Mouse (Mus musculus): ENCODE results near the gene Sfxn1. TPM values are rescaled to one million over a fixed set of nuclear protein-coding genes. Genes with fewer than 3 reads are reported as not detected.
A peak's percentile ranks its signal among the peaks of the same experiment; 100 is the strongest.

The Sfxn1 gene
- total and polyA plus RNA-seq, 2 experiments from 2014 or later: 81.8 to 137 TPM

DNA sequence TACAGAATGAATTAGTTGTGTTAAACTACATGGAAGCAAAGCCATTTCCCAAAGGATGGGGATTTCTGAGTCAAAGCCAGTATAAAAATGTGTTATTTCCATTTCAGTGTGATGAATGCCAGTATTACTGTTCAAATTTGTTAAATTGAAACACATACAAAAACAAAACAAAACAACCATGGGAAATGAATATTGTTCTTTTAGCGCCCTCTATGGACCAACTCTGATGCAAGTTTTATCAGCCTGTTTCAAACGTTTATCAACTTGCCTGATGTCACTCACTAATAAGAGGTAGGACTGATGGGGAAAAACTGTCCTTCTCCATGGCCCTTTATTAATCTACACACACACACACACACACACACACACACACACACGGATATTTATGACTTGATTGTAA, 8.4 kb upstream of the Sfxn1 start:
- H3K27ac ChIP-seq (ENCODE audit: low read depth, low read length): no peak overlapping the region
- 2% methylated on average over 3 of the region's 3 CpGs for WGBS

DNA sequence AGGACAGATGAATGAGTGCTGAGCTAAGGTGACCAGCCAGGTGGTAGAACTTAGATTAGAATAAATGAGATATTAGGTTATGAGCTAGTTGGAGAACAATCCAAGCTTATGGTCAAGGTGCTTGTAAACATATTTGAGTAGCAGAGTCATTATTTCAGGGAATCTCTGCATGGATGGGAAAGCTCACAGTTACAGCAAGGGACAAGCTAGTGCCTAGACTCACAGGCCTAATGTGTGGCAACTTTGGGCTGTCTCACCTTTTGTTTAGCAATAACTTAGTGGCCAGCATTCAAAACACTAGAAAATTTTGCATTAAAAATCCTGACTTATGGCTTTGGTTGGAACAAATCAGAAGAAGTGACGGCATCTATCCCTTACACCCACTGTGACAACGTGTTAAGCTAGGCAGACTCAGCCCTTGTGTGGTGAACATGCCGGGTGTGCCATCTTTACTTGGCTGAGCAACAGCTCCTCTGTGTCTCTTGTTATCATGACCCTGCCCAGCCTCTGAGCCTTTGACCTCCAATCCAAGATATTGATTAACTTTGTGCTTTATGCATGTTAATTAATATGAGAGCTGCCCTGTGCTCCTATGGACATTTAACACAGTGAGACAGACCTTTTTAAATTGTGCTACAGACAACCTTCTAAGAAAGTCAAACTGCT, 5.5 kb upstream of the Sfxn1 start:
- H3K4me2 ChIP-seq (ENCODE audit: low read depth, low read length, poor library complexity, severe bottlenecking): no peak overlapping the region
- H3K4me1 ChIP-seq (ENCODE audit: insufficient read depth, low read length): no peaks in the 10 kb centered on the region
- H3K27me3 ChIP-seq (ENCODE audit: insufficient read depth, low read length): no peaks in the 10 kb centered on the region
- no peaks in the 10 kb centered on the region for H3K9me3 ChIP-seq (ENCODE audit: low read length)
- H3K9ac ChIP-seq (replicated peaks; ENCODE audit: low read length, poor library complexity, severe bottlenecking): no peak overlapping the region
- no peak for TF ChIP-seq CTCF (IDR thresholded peaks at IDR 0.05)
- H3K27ac ChIP-seq (ENCODE audit: low read depth, low read length): no peak overlapping the region
- no peaks in the 10 kb centered on the region for H3K36me3 ChIP-seq (ENCODE audit: insufficient read depth, low read length)
- WGBS: 90% methylated on average over 3 of the region's 3 CpGs
- DNase-seq (ENCODE audit: low spot score): no peak
- no peak overlapping the region for H3K4me3 ChIP-seq (ENCODE audit: low read depth, low read length)
- no peak for ATAC-seq (ENCODE audit: low FRiP score)

More for the DNA sequence above, 8.4 kb upstream of the Sfxn1 start:
- Histone ChIP-seq H3K9me3 (ENCODE audit: low read length) (no peaks in the 10 kb centered on the region), H3K9ac (replicated peaks; ENCODE audit: low read length, poor library complexity, severe bottlenecking) (no peak overlapping the region), H3K36me3 (ENCODE audit: insufficient read depth, low read length) (no peaks in the 10 kb centered on the region), H3K27me3 (ENCODE audit: insufficient read depth, low read length) (no peaks in the 10 kb centered on the region), H3K4me3 (ENCODE audit: low read depth, low read length) (no peak overlapping the region), H3K4me2 (ENCODE audit: low read depth, low read length, poor library complexity, severe bottlenecking) (no peak overlapping the region), H3K4me1 (ENCODE audit: insufficient read depth, low read length) (no peaks in the 10 kb centered on the region)
- TF ChIP-seq CTCF (IDR thresholded peaks at IDR 0.05): peak; percentile 83
- DNase-seq (ENCODE audit: low spot score) (peak; percentile 75), ATAC-seq (ENCODE audit: low FRiP score) (no peak)

DNA sequence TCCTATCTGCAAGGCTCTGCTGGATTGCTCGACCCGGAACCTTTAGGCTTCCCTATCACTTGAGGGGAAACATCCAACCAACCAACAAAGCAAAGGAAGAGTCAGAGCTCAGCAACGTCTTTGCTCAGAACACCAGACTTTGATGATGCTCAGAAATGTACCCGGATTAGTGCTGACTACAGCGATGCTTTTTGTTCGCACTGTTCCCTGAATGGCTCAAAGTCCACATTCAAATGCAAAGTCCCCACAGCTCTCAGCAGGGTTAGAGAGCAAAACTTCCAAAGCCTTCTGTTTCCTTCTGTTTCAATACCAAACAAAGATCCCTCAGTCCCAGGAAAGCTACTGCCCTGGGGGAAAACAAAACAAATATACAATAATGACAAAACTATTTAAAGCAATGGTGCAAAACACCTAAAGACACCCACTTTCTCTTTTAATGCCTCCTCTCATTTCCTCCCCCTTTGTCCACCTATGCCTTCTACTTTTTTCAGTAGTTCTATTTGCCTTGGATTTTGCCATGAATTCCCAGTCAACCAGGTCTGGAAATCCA, 4.0 kb upstream of the Sfxn1 start:
- Histone ChIP-seq H3K4me2 (ENCODE audit: low read depth, low read length, poor library complexity, severe bottlenecking) (no peak overlapping the region), H3K4me3 (ENCODE audit: low read depth, low read length) (no peak overlapping the region), H3K9ac (replicated peaks; ENCODE audit: low read length, poor library complexity, severe bottlenecking) (no peak overlapping the region), H3K27ac (ENCODE audit: low read depth, low read length) (no peak overlapping the region), H3K9me3 (ENCODE audit: low read length) (no peaks in the 10 kb centered on the region), H3K4me1 (ENCODE audit: insufficient read depth, low read length) (0 out of 2 replicates have a peak, but pooled peaks cover 2% of the 10 kb centered on the region), H3K27me3 (ENCODE audit: insufficient read depth, low read length) (no peaks in the 10 kb centered on the region), H3K36me3 (ENCODE audit: insufficient read depth, low read length) (no peaks in the 10 kb centered on the region)
- DNase-seq (ENCODE audit: low spot score): peak; percentile 31
- no peak for TF ChIP-seq CTCF (IDR thresholded peaks at IDR 0.05)
- WGBS: 5% methylated on average over 6 of the region's 6 CpGs
- no peak for ATAC-seq (ENCODE audit: low FRiP score)

DNA sequence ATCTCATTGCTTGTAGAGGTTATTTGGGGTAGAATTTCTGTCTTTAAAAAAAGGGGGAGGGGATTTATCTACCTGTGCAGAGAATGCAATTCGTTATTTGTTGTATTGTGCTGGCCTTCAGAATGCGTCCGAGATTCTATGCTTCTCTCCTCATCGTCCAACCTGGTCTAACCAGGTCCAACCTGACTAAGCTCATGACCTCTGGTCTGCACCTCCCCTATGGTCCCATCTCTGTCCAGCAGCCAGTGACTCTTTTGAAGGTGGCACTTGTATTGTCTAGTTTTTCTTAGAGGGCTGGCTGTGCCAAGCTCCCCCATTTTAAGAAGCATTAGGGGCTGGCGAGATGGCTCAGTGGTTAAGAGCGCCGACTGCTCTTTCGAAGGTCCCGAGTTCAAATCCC, 658 bp upstream of the Sfxn1 start:
- TF ChIP-seq CTCF (IDR thresholded peaks at IDR 0.05): no peak
- no peak for ATAC-seq (ENCODE audit: low FRiP score)
- Histone ChIP-seq H3K27me3 (ENCODE audit: insufficient read depth, low read length) (no peaks in the 10 kb centered on the region), H3K9ac (replicated peaks; ENCODE audit: low read length, poor library complexity, severe bottlenecking) (no peak overlapping the region), H3K27ac (ENCODE audit: low read depth, low read length) (no peak overlapping the region), H3K36me3 (ENCODE audit: insufficient read depth, low read length) (no peaks in the 10 kb centered on the region), H3K9me3 (ENCODE audit: low read length) (no peaks in the 10 kb centered on the region), H3K4me3 (ENCODE audit: low read depth, low read length) (no peak overlapping the region), H3K4me1 (ENCODE audit: insufficient read depth, low read length) (0 out of 2 replicates have a peak, but pooled peaks cover 7% of the 10 kb centered on the region), H3K4me2 (ENCODE audit: low read depth, low read length, poor library complexity, severe bottlenecking) (no peak overlapping the region)
- 95% methylated on average over 9 of the region's 9 CpGs for WGBS
- no peak for DNase-seq (ENCODE audit: low spot score)

DNA sequence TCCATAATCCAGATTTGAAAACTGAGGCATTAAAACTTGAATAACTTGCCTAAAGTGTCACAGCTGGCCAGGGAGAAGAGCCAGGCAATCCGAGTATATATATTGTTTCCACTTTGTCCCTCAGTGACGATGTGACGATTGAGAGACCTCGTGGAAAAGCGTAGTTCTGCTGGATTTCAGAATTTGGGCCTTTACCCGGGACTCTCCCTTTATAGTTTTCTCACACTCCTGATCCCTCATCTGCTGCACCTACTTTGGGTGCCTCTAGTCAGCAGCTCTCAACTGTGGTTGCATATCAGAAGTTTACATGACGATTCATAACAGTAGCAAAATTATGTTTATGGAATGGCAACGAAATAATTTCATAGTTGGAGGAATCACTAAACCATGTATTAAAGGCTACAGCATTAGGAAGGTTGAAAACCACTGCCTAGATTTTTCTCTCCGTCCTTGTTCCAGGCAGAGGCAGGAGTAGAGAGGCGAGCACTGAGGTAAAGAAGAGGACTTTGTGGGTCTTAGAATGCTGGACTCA, 923 bp downstream of the Sfxn1 start:
- Histone ChIP-seq H3K27me3 (ENCODE audit: insufficient read depth, low read length) (no peaks in the 10 kb centered on the region), H3K36me3 (ENCODE audit: insufficient read depth, low read length) (no peaks in the 10 kb centered on the region), H3K4me1 (ENCODE audit: insufficient read depth, low read length) (0 out of 2 replicates have a peak, but pooled peaks cover 7% of the 10 kb centered on the region), H3K4me3 (ENCODE audit: low read depth, low read length) (peak overlapping the region; percentile 71), H3K9ac (replicated peaks; ENCODE audit: low read length, poor library complexity, severe bottlenecking) (no peak overlapping the region), H3K9me3 (ENCODE audit: low read length) (no peaks in the 10 kb centered on the region), H3K4me2 (ENCODE audit: low read depth, low read length, poor library complexity, severe bottlenecking) (peak overlapping the region; percentile 74), H3K27ac (ENCODE audit: low read depth, low read length) (peak overlapping the region; percentile 85; the same call in 1 of the 2 replicates)
- 32% methylated on average over 10 of the region's 10 CpGs for WGBS
- DNase-seq (ENCODE audit: low spot score) (no peak), ATAC-seq (ENCODE audit: low FRiP score) (no peak)
- no peak for TF ChIP-seq CTCF (IDR thresholded peaks at IDR 0.05)

DNA sequence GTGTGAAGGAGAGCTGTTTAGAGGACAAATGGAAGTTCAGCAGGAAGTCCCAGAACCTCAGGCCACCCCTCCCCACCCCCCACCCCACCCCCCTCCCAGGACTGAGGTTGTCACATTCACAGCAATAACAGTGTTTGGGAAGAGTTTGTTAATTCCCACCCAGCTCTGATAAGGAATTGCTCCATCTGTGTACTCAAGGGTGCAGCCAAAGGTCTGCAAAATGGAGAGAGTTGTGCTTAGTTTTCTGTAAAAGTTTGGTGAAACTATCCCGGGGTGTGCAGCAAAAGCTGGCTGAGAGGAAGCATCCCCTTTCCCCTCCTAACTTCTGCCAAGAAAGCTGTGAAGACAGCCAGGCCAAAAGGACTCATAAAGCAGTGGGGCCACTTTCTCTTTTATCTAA, 1.4 kb downstream of the Sfxn1 start:
- Histone ChIP-seq H3K27me3 (ENCODE audit: insufficient read depth, low read length) (no peaks in the 10 kb centered on the region), H3K4me3 (ENCODE audit: low read depth, low read length) (peak overlapping the region; percentile 71; the same call in 1 of the 2 replicates), H3K9ac (replicated peaks; ENCODE audit: low read length, poor library complexity, severe bottlenecking) (no peak overlapping the region), H3K9me3 (ENCODE audit: low read length) (no peaks in the 10 kb centered on the region), H3K4me1 (ENCODE audit: insufficient read depth, low read length) (0 out of 2 replicates have a peak, but pooled peaks cover 7% of the 10 kb centered on the region), H3K36me3 (ENCODE audit: insufficient read depth, low read length) (no peaks in the 10 kb centered on the region), H3K27ac (ENCODE audit: low read depth, low read length) (no peak overlapping the region), H3K4me2 (ENCODE audit: low read depth, low read length, poor library complexity, severe bottlenecking) (peak overlapping the region; percentile 74)
- WGBS: 50% methylated on average over 1 of the region's 1 CpGs
- DNase-seq (ENCODE audit: low spot score): no peak
- no peak for ATAC-seq (ENCODE audit: low FRiP score)
- TF ChIP-seq CTCF (IDR thresholded peaks at IDR 0.05): no peak
